Comparison of ENCODE assay signal across 7 mouse cellular contexts in the genomic region with DNA sequence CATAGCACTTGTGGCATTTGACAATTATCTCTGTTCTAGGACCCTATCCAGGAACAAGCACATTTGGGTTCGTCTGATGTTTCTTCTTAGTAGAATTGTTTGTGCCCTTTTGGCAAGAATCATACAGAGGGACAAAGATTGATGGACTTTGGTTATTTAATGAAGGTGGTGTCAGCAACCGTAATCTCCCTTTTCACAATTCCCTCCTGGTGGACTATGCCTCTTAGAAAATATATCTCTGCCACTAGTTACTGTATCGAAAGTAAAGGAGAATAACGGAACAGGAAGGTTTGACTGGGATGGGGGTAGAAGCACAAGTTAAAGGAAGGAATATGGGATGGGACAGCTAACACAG. TPM values are rescaled to one million over a fixed set of nuclear protein-coding genes. Genes with fewer than 3 reads are reported as not detected.
DNase-seq lines count a peak whose midpoint lies in the region; ATAC-seq and TF ChIP-seq lines count a peak whose summit lies in the region.

TSS of gene Cd302 (minus strand) at position 22 of the 355 bp plus-strand sequence.

- intact Hi-C loops in heart, postnatal 14 days (cut with DNase I): no loop called here

- no peak for TF ChIP-seq EP300 in liver, embryonic 14.5 days (IDR thresholded peaks at IDR 0.05; ENCODE audit: low read depth)

- peaks cover 14% of the 10 kb centered on the region for H3K36me3 ChIP-seq in liver, adult 2 months (ENCODE audit: control insufficient read depth, insufficient read depth, low read length)
- H3K36me3 ChIP-seq in embryonic facial prominence, embryonic 10.5 days (replicated peaks): no peaks in the 10 kb centered on the region
- no peaks in the 10 kb centered on the region for H3K36me3 ChIP-seq in liver, embryonic 14.5 days (replicated peaks; ENCODE audit: control insufficient read depth, insufficient read depth, low read depth)

- peak within 1 kb of the TSS; percentile 79 for H3K4me3 ChIP-seq in liver, adult 2 months (ENCODE audit: insufficient read depth, low read depth, low read length)
- peak within 1 kb of the TSS; percentile 63 for H3K4me3 ChIP-seq in embryonic facial prominence, embryonic 10.5 days
- peak within 1 kb of the TSS; percentile 45 to 47 for H3K4me3 ChIP-seq in liver, embryonic 14.5 days (ENCODE audit: insufficient read depth in 1 of 2, low read depth in 2 of 2, low read length in 2 of 2)

- H3K4me2 ChIP-seq in liver, embryonic 14.5 days (ENCODE audit: low read depth): peak within 1 kb of the TSS; percentile 60

- peak; percentile 99 for DNase-seq in liver, adult 2 months (ENCODE audit: extremely low read depth, low read depth, low spot score)
- no peak for DNase-seq in liver
- DNase-seq in embryonic facial prominence, embryonic 10.5 days (ENCODE audit: low spot score): no peak
- DNase-seq in heart, postnatal 14 days: no peak
- DNase-seq in liver, embryonic 14.5 days (ENCODE audit: low read depth in 3 of 3, low spot score in 3 of 3): no peak
- no peak for DNase-seq in yolk sac, embryonic 10.5 days (ENCODE audit: low spot score)
- DNase-seq in right cerebral cortex, adult 2 months (ENCODE audit: low spot score in 2 of 2): no peak

- H3K4me1 ChIP-seq in liver, adult 2 months (ENCODE audit: control insufficient read depth, insufficient read depth, low read length): peaks cover 17% of the 10 kb centered on the region
- peaks cover 16% of the 10 kb centered on the region for H3K4me1 ChIP-seq in embryonic facial prominence, embryonic 10.5 days
- H3K4me1 ChIP-seq in liver, embryonic 14.5 days (replicated peaks; ENCODE audit: control insufficient read depth in 2 of 2, insufficient read depth in 2 of 2, low read length in 1 of 2): no peaks in the 10 kb centered on the region; a peak in 1 of 4 replicates

- under 1% methylated on average over 4 of the region's 4 CpGs for WGBS in liver, adult 2 months
- 64% methylated on average over 4 of the region's 4 CpGs for WGBS in embryonic facial prominence, embryonic 10.5 days
- WGBS in liver, embryonic 14.5 days (ENCODE audit: insufficient replicate concordance): 35% methylated on average over 4 of the region's 4 CpGs

- H3K9ac ChIP-seq in liver, adult 2 months (ENCODE audit: low read depth, low read length): peak within 1 kb of the TSS; percentile 94
- H3K9ac ChIP-seq in liver, embryonic 14.5 days (replicated peaks): peak within 1 kb of the TSS; percentile 16; the same call in 1 of the 2 replicates

- TF ChIP-seq POLR2A in liver, adult 2 months (IDR thresholded peaks at IDR 0.05; ENCODE audit: extremely low read depth, insufficient read depth, low read length): no peak

- peaks cover 16% of the 10 kb centered on the region; the same call in 1 of the 2 replicates for H3K79me2 ChIP-seq in liver, adult 2 months (ENCODE audit: control insufficient read depth, insufficient read depth, low read length)

- H3K27ac ChIP-seq in liver, adult 2 months (replicated peaks; ENCODE audit: insufficient read depth, low read depth, low read length): peak within 1 kb of the TSS; percentile 100
- peak within 1 kb of the TSS; percentile 81 for H3K27ac ChIP-seq in embryonic facial prominence, embryonic 10.5 days (replicated peaks)
- peak within 1 kb of the TSS; percentile 52 for H3K27ac ChIP-seq in liver, embryonic 14.5 days

- no peaks in the 10 kb centered on the region for H3K9me3 ChIP-seq in embryonic facial prominence, embryonic 10.5 days
- H3K9me3 ChIP-seq in liver, embryonic 14.5 days (ENCODE audit: control insufficient read depth, low read length): no peaks in the 10 kb centered on the region

- no peak for ATAC-seq in liver, embryonic 14.5 days (ENCODE audit: insufficient read depth)

- H3K27me3 ChIP-seq in liver, adult 2 months (ENCODE audit: control insufficient read depth, insufficient read depth, low read length): no peaks in the 10 kb centered on the region
- peaks cover 23% of the 10 kb centered on the region for H3K27me3 ChIP-seq in embryonic facial prominence, embryonic 10.5 days (replicated peaks; ENCODE audit: low read depth, poor library complexity, severe bottlenecking)
- peaks cover 18% of the 10 kb centered on the region for H3K27me3 ChIP-seq in liver, embryonic 14.5 days (ENCODE audit: control insufficient read depth, insufficient read depth, low read length)

- TF ChIP-seq CTCF in liver, adult 2 months (IDR thresholded peaks at IDR 0.05; ENCODE audit: low read depth, low read length): no peak
- no peak for TF ChIP-seq CTCF in liver, embryonic 14.5 days (IDR thresholded peaks at IDR 0.05; ENCODE audit: low read depth)

RNA-seq across cellular contexts. Expression of gene Cd302, which starts in this region (rescaled TPM):
- total RNA-seq in liver, adult 2 months (2014; rRNA removed): 440 and 468 TPM in 2 replicates
- polyA plus RNA-seq in liver, adult 2 months (2012; rRNA removed): 200 and 218 TPM in 2 replicates
- 18.2 and 20.8 TPM in 2 replicates for polyA plus RNA-seq in embryonic facial prominence, embryonic 10.5 days (2016; fragmentation: Nextera tagmentation; extraction: Ambion mirVana)
- 10 to 100 TPM; 11.0 to 11.7 TPM for total RNA-seq in heart, postnatal 14 days (2021)
- polyA plus RNA-seq in liver, embryonic 14.5 days (2012; rRNA removed): 14.9 and 24.6 TPM in 2 replicates
- 73.7 and 75.5 TPM in 2 replicates for polyA plus RNA-seq in liver, embryonic 14.5 days (2014; fragmentation: Nextera tagmentation; extraction: Ambion mirVana)

Comparison
In these comparisons a context has a peak if more than half of its experiments do, and no peak if none do; other contexts are left out.
1. RNA of gene Cd302 (total RNA-seq): 440 to 468 TPM in liver, adult 2 months; 11.0 to 11.7 TPM in heart, postnatal 14 days; every median in the first group is over 10 times any median in the second.
2. Peak in every context shown above with its lines, with median percentiles within 50 percentile points of each other: H3K27ac ChIP-seq and H3K4me3 ChIP-seq.